Mouse (Mus musculus) C3H10T1/2 (cell line): Measurements from ENCODE around the gene Tmem121b. TPM values are rescaled to one million over a fixed set of nuclear protein-coding genes. Genes with fewer than 3 reads are reported as not detected.

Experiments
- polyA plus RNA-seq, 2 experiments: library from polyadenylated mRNA; unstranded; fragments of >200 nt; fragmentation: generic; extraction: Trizol; gene quantifications; one replicate each; pipeline ENCODE4 v1.2.1; 2012; ENCODE audit warnings: missing spikeins in 2 of 2

Gene Tmem121b
- under 1 TPM; under 0.01 to 0.13 TPM for polyA plus RNA-seq

DNA sequence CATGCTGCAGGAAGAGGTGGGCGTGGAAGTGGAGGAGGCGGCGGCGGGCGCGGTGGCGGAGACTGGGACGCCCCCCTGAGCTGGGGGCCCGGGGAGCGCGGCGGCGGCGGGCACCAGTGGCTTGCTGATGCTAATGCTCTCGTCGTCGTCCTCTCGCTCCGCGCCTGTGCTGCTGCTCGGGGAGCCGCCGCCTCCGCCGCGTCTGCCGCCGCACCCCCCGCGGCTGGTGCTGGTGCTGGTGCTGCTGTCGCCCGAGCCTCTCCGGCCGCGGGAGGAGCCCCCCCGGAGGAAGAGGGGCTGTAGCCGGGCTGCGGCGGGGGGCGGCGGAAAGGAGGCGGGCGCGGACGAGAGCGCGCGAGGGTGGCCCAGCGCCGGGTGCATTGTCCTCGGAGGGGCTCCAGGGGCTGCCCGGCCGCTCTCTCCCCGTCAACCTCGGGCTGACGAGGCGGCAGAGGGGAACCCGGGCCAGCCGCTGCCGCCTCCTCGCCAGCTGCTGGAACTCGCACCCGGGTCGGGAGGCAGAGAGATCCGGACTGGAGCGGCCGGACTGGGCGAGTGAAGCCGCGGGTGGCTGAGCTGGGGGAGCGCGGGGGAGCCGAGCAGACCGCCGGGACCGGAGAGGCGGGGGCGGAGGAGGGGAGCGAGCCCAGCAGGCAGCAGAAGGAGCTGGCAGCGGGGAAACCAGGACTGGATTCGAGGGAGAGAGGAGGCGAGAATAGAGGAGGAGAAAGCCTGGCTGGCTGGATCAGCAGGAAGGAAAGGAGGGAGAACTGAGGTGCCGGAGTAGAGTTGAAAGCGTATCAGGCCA lies at the start of gene Tmem121b:
Gene Tmem121b (minus strand): TSS at position 434 of the 808 bp plus-strand sequence.

DNA sequence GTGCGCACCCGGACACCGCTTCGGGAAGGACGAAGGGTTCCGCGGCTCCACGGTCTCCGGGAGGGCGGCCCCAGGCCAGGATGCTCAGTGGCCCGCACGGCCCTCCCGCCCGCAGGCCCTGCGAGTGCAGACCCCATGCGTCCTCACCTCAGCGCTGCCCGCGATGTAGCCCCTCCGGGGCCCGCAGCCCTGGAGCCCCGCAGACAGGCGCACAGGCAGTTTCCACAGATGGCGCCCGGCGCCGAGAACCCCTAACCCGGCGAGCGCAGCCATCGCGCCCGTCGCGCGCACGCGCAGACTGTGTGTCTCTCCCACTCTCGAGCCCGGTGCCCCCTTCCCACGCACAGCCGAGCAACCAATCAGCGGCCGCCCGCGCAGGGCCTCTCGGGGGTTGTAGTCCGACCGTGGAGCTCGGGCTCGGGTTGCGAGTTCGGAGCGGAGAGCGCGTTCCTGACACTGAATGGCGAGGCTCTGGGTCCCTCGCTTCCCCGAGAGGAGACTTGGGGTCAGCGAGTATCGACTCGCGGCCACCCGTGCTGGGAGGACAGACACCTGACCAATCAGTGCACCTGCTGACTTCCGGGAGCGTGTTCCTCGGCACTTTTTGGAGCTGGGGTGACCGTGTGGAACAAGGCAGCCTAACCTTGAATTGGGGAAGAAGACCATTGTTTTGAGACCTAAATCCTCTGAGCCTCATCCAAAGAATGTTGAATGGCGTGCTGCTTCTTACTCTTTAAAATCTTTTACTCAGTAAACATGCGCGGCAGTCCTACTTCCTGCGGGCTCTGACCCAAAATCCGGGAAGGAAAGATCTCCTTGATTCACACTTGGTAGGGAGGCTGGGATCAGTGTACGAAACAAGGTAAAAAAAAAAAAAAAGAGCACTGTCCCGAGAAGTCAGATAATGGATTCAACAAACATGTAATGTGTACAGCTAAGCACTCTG lies 37.7 kb upstream of the Tmem121b start, which contains the start of gene Hdhd5:
Gene Hdhd5 (minus strand): TSS at position 300 of the 946 bp plus-strand sequence.

DNA sequence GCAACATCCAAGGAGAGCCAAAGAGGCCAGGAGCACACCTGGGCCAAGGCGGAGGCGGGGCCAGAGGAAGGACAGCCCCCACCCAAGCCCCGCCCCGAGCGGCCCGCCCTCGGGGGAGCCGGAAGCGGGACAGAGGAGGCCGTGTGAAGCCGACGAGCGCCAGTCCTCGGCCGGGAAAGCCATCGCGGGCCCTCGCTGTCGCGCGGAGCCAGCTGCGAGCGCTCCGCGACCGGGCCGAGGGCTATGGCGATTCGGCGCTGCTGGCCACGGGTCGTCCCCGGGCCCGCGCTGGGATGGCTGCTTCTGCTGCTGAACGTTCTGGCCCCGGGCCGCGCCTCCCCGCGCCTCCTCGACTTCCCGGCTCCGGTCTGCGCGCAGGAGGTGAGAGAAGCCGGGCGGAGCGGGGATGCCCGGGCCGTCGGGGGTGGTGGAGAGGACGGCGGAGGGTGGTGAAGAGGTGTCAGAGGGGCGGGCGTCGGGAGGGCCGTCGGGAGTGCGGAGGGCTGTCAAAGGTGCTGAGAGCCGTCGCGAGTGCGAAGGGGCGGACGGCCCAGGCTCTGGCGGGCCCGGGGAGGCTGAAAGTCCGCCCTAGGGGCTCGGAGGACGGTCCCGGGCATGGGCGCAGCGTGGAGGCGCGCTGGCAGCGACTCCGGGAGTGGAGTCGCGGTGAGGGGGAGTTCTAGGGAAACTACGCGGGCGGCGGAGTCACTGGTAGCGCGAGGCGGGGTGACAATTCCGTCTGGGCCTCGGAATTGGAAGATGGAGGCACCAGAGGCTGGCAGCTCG lies 30.3 kb downstream of the Tmem121b start, which contains the start of gene Il17ra:
Gene Il17ra (plus strand): TSS at position 162 of the 786 bp plus-strand sequence.

Other genes with a start within 250 kb of the Tmem121b start
- gene D330020A13Rik, start 199.4 kb downstream of the Tmem121b start, polyA plus RNA-seq, result not detected
- gene B4galnt3, start 199.2 kb downstream of the Tmem121b start, polyA plus RNA-seq, result under 1 TPM; 0.01 to 0.02 TPM
- gene Kdm5a, start 129.7 kb downstream of the Tmem121b start, polyA plus RNA-seq, result 1 to 10 TPM; 2.6 to 7.7 TPM
- 1 to 10 TPM in 1 of 2 experiments, under 1 TPM in 1; 0.50 to 7.5 TPM for gene Ccdc77, start 129.4 kb downstream of the Tmem121b start, polyA plus RNA-seq
- gene Il17ra, start 30.6 kb downstream of the Tmem121b start, polyA plus RNA-seq, result 1 to 10 TPM; 1.2 to 5.5 TPM
- 10 to 100 TPM in 1 of 2 experiments, 1 to 10 TPM in 1; 2.5 to 11.0 TPM for gene Hdhd5, start 37.5 kb upstream of the Tmem121b start, polyA plus RNA-seq
- under 1 TPM; 0.01 to 0.02 TPM for gene Cecr2, start 172.6 kb upstream of the Tmem121b start, polyA plus RNA-seq